ENCODE assay signal across 8 mouse cellular contexts in genomic region chr16:92470706-92471105, GRCm38 (mm10). TPM values are rescaled to one million over a fixed set of nuclear protein-coding genes. Genes with fewer than 3 reads are reported as not detected.
DNase-seq lines count a peak whose midpoint lies in the region; ATAC-seq and TF ChIP-seq lines count a peak whose summit lies in the region.

Rcan1 (minus strand) TSS chr16:92470867.

- DNase-seq in kidney, postnatal 10 days: no peak
- no peak for DNase-seq in adrenal gland, postnatal 14 days
- no peak for DNase-seq in gastrocnemius, postnatal 36 days
- no peak for DNase-seq in large intestine, adult 2 months (ENCODE audit: low read depth, low spot score)
- no peak for DNase-seq in kidney, adult 18-20 months

- H3K9me3 ChIP-seq in kidney, embryonic 15.5 days (replicated peaks): no peaks in the 10 kb centered on the region

- no peak within 1 kb of the TSS for H3K4me3 ChIP-seq in kidney, embryonic 15.5 days (replicated peaks)
- no peak within 1 kb of the TSS for H3K4me3 ChIP-seq in myocyte

- no peaks in the 10 kb centered on the region for H3K36me3 ChIP-seq in kidney, embryonic 15.5 days
- no peaks in the 10 kb centered on the region for H3K36me3 ChIP-seq in myocyte (ENCODE audit: control insufficient read depth, insufficient read depth)

- no peak within 1 kb of the TSS for H3K9ac ChIP-seq in kidney, embryonic 15.5 days

- H3K79me2 ChIP-seq in myocyte (ENCODE audit: control insufficient read depth, insufficient read depth): no peaks in the 10 kb centered on the region

- H3K27me3 ChIP-seq in kidney, embryonic 15.5 days: no peaks in the 10 kb centered on the region
- H3K27me3 ChIP-seq in myocyte (ENCODE audit: control insufficient read depth, insufficient read depth, insufficient read length): no peaks in the 10 kb centered on the region

- no peak for TF ChIP-seq POLR2A in myocyte (IDR thresholded peaks at IDR 0.05; ENCODE audit: insufficient read length, low read depth)

- no peak within 1 kb of the TSS for H3ac ChIP-seq in myocyte (ENCODE audit: control insufficient read depth, insufficient read length)

- intact Hi-C loops in gastrocnemius, postnatal 36 days (cut with DNase I): no loop called here

- ATAC-seq in kidney, embryonic 15.5 days (replicated peaks; ENCODE audit: low FRiP score): no peak
- ATAC-seq in megakaryocyte-erythroid progenitor cell, adult 5-6 weeks (replicated peaks; ENCODE audit: low FRiP score, low TSS enrichment, poor library complexity, severe bottlenecking): no peak

- WGBS in kidney, embryonic 15.5 days: 74% methylated on average over 6 of the region's 6 CpGs
- 77% methylated on average over 6 of the region's 6 CpGs for WGBS in large intestine, adult 2 months

- H3K27ac ChIP-seq in kidney, embryonic 15.5 days: no peak within 1 kb of the TSS

- H3K4me2 ChIP-seq in kidney, embryonic 15.5 days: no peak within 1 kb of the TSS
- H3K4me2 ChIP-seq in myocyte (ENCODE audit: low read depth): no peak within 1 kb of the TSS

- no peaks in the 10 kb centered on the region for H3K4me1 ChIP-seq in kidney, embryonic 15.5 days

TF ChIP-seq in myocyte, 11 proteins besides CTCF, POLR2A, EP300 and RAD21:
- TF ChIP-seq TCF3 (IDR thresholded peaks at IDR 0.05; ENCODE audit: insufficient read length, low read depth): no peak
- TF ChIP-seq SRF (IDR thresholded peaks at IDR 0.05; ENCODE audit: control insufficient read depth, insufficient read length, low read depth): no peak
- TF ChIP-seq CEBPB (IDR thresholded peaks at IDR 0.05; ENCODE audit: insufficient read depth, poor library complexity, severe bottlenecking): no peak
- no peak for TF ChIP-seq MAX (IDR thresholded peaks at IDR 0.05; ENCODE audit: low read depth)
- no peak for TF ChIP-seq MYOD1 (IDR thresholded peaks at IDR 0.05; ENCODE audit: control insufficient read depth in 1 of 3, insufficient read length in 2 of 3, low read depth in 2 of 3)
- no peak for TF ChIP-seq POLR2AphosphoS2 (IDR thresholded peaks at IDR 0.05; ENCODE audit: insufficient read length, low read depth)
- no peak for TF ChIP-seq MYOG (IDR thresholded peaks at IDR 0.05; ENCODE audit: control insufficient read depth in 1 of 3, insufficient read depth in 1 of 3, insufficient read length in 2 of 3, low read depth in 2 of 3)
- TF ChIP-seq E2F4 (IDR thresholded peaks at IDR 0.05; ENCODE audit: insufficient read depth): no peak
- TF ChIP-seq REST (IDR thresholded peaks at IDR 0.05; ENCODE audit: insufficient read depth, insufficient read length): no peak

RNA-seq across cellular contexts. Expression of gene Rcan1, which starts in this region (rescaled TPM):
- 26.5 and 27.0 TPM in 2 replicates for polyA plus RNA-seq in kidney, embryonic 15.5 days (2015; fragmentation: Nextera tagmentation; extraction: Ambion mirVana)
- 16.6 and 16.9 TPM in 2 replicates for total RNA-seq in adrenal gland, postnatal 14 days (2021)
- total RNA-seq in gastrocnemius, postnatal 36 days (2021): 10 to 100 TPM; 62.2 to 75.7 TPM
- polyA plus RNA-seq in large intestine, adult 2 months (2012; rRNA removed): 12.8 and 13.6 TPM in 2 replicates
- polyA plus RNA-seq in myocyte (2012; fragmentation: generic; extraction: Trizol): 20.2 TPM
- 7.2 and 12.7 TPM in 2 replicates for total RNA-seq in megakaryocyte-erythroid progenitor cell, adult 5-6 weeks (2014; fragmentation: Nextera tagmentation)
- 7.9 and 10.9 TPM in 2 replicates for total RNA-seq in megakaryocyte-erythroid progenitor cell, adult 5-6 weeks (2017)
